Mouse (Mus musculus): ENCODE data around the gene Rsph6a. TPM values are rescaled to one million over a fixed set of nuclear protein-coding genes. Genes with fewer than 3 reads are reported as not detected.

The Rsph6a gene
- polyA plus RNA-seq, 1 experiment, result 0.04 TPM

GRCm38 (mm10) chr7:19044616-19045015, 9.9 kb upstream of the Rsph6a start:
- no peaks in the 10 kb centered on the region for H3K79me2 ChIP-seq (ENCODE audit: control insufficient read depth, insufficient read depth)
- no peak for TF ChIP-seq E2F4 (IDR thresholded peaks at IDR 0.05; ENCODE audit: insufficient read depth)
- no peak for TF ChIP-seq USF1 (IDR thresholded peaks at IDR 0.05; ENCODE audit: low read depth)
- TF ChIP-seq MAX (IDR thresholded peaks at IDR 0.05; ENCODE audit: low read depth), result no peak
- no peak for TF ChIP-seq POLR2AphosphoS2 (IDR thresholded peaks at IDR 0.05; ENCODE audit: insufficient read length, low read depth)
- no peak for TF ChIP-seq MYOD1 (IDR thresholded peaks at IDR 0.05; ENCODE audit: control insufficient read depth in 1 of 3, insufficient read length in 2 of 3, low read depth in 2 of 3)
- TF ChIP-seq CEBPB (IDR thresholded peaks at IDR 0.05; ENCODE audit: insufficient read depth, poor library complexity, severe bottlenecking), result no peak
- TF ChIP-seq SRF (IDR thresholded peaks at IDR 0.05; ENCODE audit: control insufficient read depth, insufficient read length, low read depth), result no peak
- no peak for TF ChIP-seq REST (IDR thresholded peaks at IDR 0.05; ENCODE audit: insufficient read depth, insufficient read length)
- TF ChIP-seq MYOG (IDR thresholded peaks at IDR 0.05; ENCODE audit: control insufficient read depth in 1 of 3, insufficient read depth in 1 of 3, insufficient read length in 2 of 3, low read depth in 2 of 3), result no peak
- no peak for TF ChIP-seq TCF12 (IDR thresholded peaks at IDR 0.05; ENCODE audit: insufficient read depth, poor library complexity, severe bottlenecking)
- no peak for TF ChIP-seq POLR2A (IDR thresholded peaks at IDR 0.05; ENCODE audit: insufficient read length, low read depth)
- no peak for TF ChIP-seq TCF3 (IDR thresholded peaks at IDR 0.05; ENCODE audit: insufficient read length, low read depth)
- no peak overlapping the region for H3ac ChIP-seq (ENCODE audit: control insufficient read depth, insufficient read length)
- no peak overlapping the region for H3K4me2 ChIP-seq (ENCODE audit: low read depth)
- H3K27me3 ChIP-seq (ENCODE audit: control insufficient read depth, insufficient read depth, insufficient read length), result no peaks in the 10 kb centered on the region
- H3K36me3 ChIP-seq (ENCODE audit: control insufficient read depth, insufficient read depth), result peaks cover 24% of the 10 kb centered on the region
- H3K4me3 ChIP-seq, result no peak overlapping the region

DNA sequence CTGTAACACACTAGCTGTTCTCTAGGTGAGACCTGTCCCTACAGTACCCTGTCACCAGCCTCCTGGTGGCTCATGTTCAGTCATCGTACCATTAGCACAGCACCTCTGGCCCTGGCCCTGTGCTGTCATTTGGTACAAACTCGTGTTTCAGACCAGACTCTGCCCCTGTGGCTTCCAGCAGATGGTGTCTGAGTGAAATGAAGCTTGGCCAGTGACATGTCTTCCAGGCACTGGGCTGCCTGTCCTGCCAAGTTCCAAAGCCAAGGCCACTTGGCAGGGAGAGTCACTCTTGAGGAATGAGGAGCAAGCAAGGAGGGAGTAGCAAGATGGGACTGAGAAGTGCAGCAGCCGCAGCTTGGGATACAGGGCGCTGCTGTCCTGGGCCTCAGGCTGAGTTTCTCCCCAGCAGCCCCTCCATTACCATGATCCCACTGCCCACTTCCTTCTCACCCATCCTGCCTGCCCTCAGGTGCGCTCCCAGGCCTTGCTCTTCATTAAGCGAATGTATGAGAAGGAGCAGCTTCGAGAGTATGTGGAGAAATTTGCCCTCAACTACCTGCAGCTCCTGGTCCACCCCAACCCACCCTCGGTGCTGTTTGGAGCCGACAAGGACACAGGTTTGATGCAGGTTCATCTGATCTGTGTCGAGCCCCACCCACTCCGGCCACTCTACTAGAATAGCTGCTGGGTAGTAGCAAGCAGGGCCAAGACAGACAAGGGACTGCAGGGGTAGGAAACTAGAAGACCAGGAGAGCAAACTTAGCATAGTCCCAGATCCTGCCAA, 8.0 kb upstream of the Rsph6a start:
- no peaks in the 10 kb centered on the region for H3K27me3 ChIP-seq (ENCODE audit: control insufficient read depth, insufficient read depth, insufficient read length)
- no peak overlapping the region for H3K4me2 ChIP-seq (ENCODE audit: low read depth)
- no peak overlapping the region for H3ac ChIP-seq (ENCODE audit: control insufficient read depth, insufficient read length)
- TF ChIP-seq MYOG (IDR thresholded peaks at IDR 0.05; ENCODE audit: control insufficient read depth in 1 of 3, insufficient read depth in 1 of 3, insufficient read length in 2 of 3, low read depth in 2 of 3) (no peak), POLR2A (IDR thresholded peaks at IDR 0.05; ENCODE audit: insufficient read length, low read depth) (no peak), TCF3 (IDR thresholded peaks at IDR 0.05; ENCODE audit: insufficient read length, low read depth) (no peak), TCF12 (IDR thresholded peaks at IDR 0.05; ENCODE audit: insufficient read depth, poor library complexity, severe bottlenecking) (no peak), E2F4 (IDR thresholded peaks at IDR 0.05; ENCODE audit: insufficient read depth) (no peak), CEBPB (IDR thresholded peaks at IDR 0.05; ENCODE audit: insufficient read depth, poor library complexity, severe bottlenecking) (no peak), MAX (IDR thresholded peaks at IDR 0.05; ENCODE audit: low read depth) (no peak), MYOD1 (IDR thresholded peaks at IDR 0.05; ENCODE audit: control insufficient read depth in 1 of 3, insufficient read length in 2 of 3, low read depth in 2 of 3) (no peak), SRF (IDR thresholded peaks at IDR 0.05; ENCODE audit: control insufficient read depth, insufficient read length, low read depth) (no peak), USF1 (IDR thresholded peaks at IDR 0.05; ENCODE audit: low read depth) (no peak), REST (IDR thresholded peaks at IDR 0.05; ENCODE audit: insufficient read depth, insufficient read length) (no peak), POLR2AphosphoS2 (IDR thresholded peaks at IDR 0.05; ENCODE audit: insufficient read length, low read depth) (no peak)
- H3K79me2 ChIP-seq (ENCODE audit: control insufficient read depth, insufficient read depth), result no peaks in the 10 kb centered on the region
- peaks cover 14% of the 10 kb centered on the region for H3K36me3 ChIP-seq (ENCODE audit: control insufficient read depth, insufficient read depth)
- H3K4me3 ChIP-seq, result no peak overlapping the region

- Histone ChIP-seq H3K4me2 (ENCODE audit: low read depth) (no peak overlapping the region), H3K79me2 (ENCODE audit: control insufficient read depth, insufficient read depth) (no peaks in the 10 kb centered on the region), H3ac (ENCODE audit: control insufficient read depth, insufficient read length) (no peak overlapping the region), H3K27me3 (ENCODE audit: control insufficient read depth, insufficient read depth, insufficient read length) (no peaks in the 10 kb centered on the region), H3K36me3 (ENCODE audit: control insufficient read depth, insufficient read depth) (peaks cover 10% of the 10 kb centered on the region), H3K4me3 (no peak overlapping the region)
- TF ChIP-seq SRF (IDR thresholded peaks at IDR 0.05; ENCODE audit: control insufficient read depth, insufficient read length, low read depth) (no peak), MYOG (IDR thresholded peaks at IDR 0.05; ENCODE audit: control insufficient read depth in 1 of 3, insufficient read depth in 1 of 3, insufficient read length in 2 of 3, low read depth in 2 of 3) (no peak), POLR2AphosphoS2 (IDR thresholded peaks at IDR 0.05; ENCODE audit: insufficient read length, low read depth) (no peak), POLR2A (IDR thresholded peaks at IDR 0.05; ENCODE audit: insufficient read length, low read depth) (no peak), MYOD1 (IDR thresholded peaks at IDR 0.05; ENCODE audit: control insufficient read depth in 1 of 3, insufficient read length in 2 of 3, low read depth in 2 of 3) (no peak), CEBPB (IDR thresholded peaks at IDR 0.05; ENCODE audit: insufficient read depth, poor library complexity, severe bottlenecking) (no peak), TCF12 (IDR thresholded peaks at IDR 0.05; ENCODE audit: insufficient read depth, poor library complexity, severe bottlenecking) (no peak)
These were observed 6.4 kb upstream of the Rsph6a start for GRCm38 (mm10) chr7:19048006-19048527.

GRCm38 (mm10) chr7:19049252-19049651, 5.2 kb upstream of the Rsph6a start:
- Histone ChIP-seq H3K27me3 (ENCODE audit: control insufficient read depth, insufficient read depth, insufficient read length) (no peaks in the 10 kb centered on the region), H3ac (ENCODE audit: control insufficient read depth, insufficient read length) (no peak overlapping the region), H3K4me2 (ENCODE audit: low read depth) (no peak overlapping the region), H3K4me3 (no peak overlapping the region), H3K36me3 (ENCODE audit: control insufficient read depth, insufficient read depth) (peaks cover 5% of the 10 kb centered on the region), H3K79me2 (ENCODE audit: control insufficient read depth, insufficient read depth) (no peaks in the 10 kb centered on the region)
- TF ChIP-seq REST (IDR thresholded peaks at IDR 0.05; ENCODE audit: insufficient read depth, insufficient read length) (no peak), MAX (IDR thresholded peaks at IDR 0.05; ENCODE audit: low read depth) (no peak), TCF3 (IDR thresholded peaks at IDR 0.05; ENCODE audit: insufficient read length, low read depth) (no peak), CEBPB (IDR thresholded peaks at IDR 0.05; ENCODE audit: insufficient read depth, poor library complexity, severe bottlenecking) (no peak), USF1 (IDR thresholded peaks at IDR 0.05; ENCODE audit: low read depth) (no peak), MYOG (IDR thresholded peaks at IDR 0.05; ENCODE audit: control insufficient read depth in 1 of 3, insufficient read depth in 1 of 3, insufficient read length in 2 of 3, low read depth in 2 of 3) (no peak), MYOD1 (IDR thresholded peaks at IDR 0.05; ENCODE audit: control insufficient read depth in 1 of 3, insufficient read length in 2 of 3, low read depth in 2 of 3) (no peak), SRF (IDR thresholded peaks at IDR 0.05; ENCODE audit: control insufficient read depth, insufficient read length, low read depth) (no peak), POLR2A (IDR thresholded peaks at IDR 0.05; ENCODE audit: insufficient read length, low read depth) (no peak), TCF12 (IDR thresholded peaks at IDR 0.05; ENCODE audit: insufficient read depth, poor library complexity, severe bottlenecking) (no peak), E2F4 (IDR thresholded peaks at IDR 0.05; ENCODE audit: insufficient read depth) (no peak), POLR2AphosphoS2 (IDR thresholded peaks at IDR 0.05; ENCODE audit: insufficient read length, low read depth) (no peak)
